Mouse (Mus musculus) gonadal fat pad, adult 2 months (tissue): Measurements from ENCODE around the gene Magohb. TPM values are rescaled to one million over a fixed set of nuclear protein-coding genes. Genes with fewer than 3 reads are reported as not detected.

Experiments used
- DNase-seq: peaks from one replicate; pipeline ENCODE4 v3.0.0-alpha.2; 2012; ENCODE audit warnings: low read depth
- polyA plus RNA-seq: library from polyadenylated mRNA; depleted of rRNA; stranded (reverse); fragments of >200 nt; gene quantifications from 2 replicates; pipeline ENCODE4 v1.2.3, GENCODE M21; 2012; rRNA removed

The Magohb gene
- polyA plus RNA-seq, 1 experiment = 2.2 TPM

GRCm38 (mm10) chr6:131262009-131262408 is 31.0 kb downstream of the Magohb start:
- DNase-seq = no peak

- DNase-seq = no peak
Observed at GRCm38 (mm10) chr6:131247206-131247605, 45.8 kb downstream of the Magohb start, which contains the start of gene Klra2. Gene Klra2, minus strand, starts transcription at chr6:131247362.

- DNase-seq = no peak
Observed at GRCm38 (mm10) chr6:131245081-131245480, 48.0 kb downstream of the Magohb start.

Other genes starting within 250 kb of the Magohb start
- gene Klra2, start 45.9 kb downstream of the Magohb start, polyA plus RNA-seq = 0.07 and 0.29 TPM in 2 replicates
- 3.5 and 4.2 TPM in 2 replicates for gene Styk1, start 60.4 kb upstream of the Magohb start, polyA plus RNA-seq
- 60.2 and 86.4 TPM in 2 replicates for gene Ybx3, start 95.2 kb upstream of the Magohb start, polyA plus RNA-seq
- gene 5430401F13Rik, start 193.2 kb upstream of the Magohb start, polyA plus RNA-seq = not detected in 2 replicates
- gene Gm6619, start 193.2 kb upstream of the Magohb start, polyA plus RNA-seq = not detected in 2 replicates